In the genomic region with DNA sequence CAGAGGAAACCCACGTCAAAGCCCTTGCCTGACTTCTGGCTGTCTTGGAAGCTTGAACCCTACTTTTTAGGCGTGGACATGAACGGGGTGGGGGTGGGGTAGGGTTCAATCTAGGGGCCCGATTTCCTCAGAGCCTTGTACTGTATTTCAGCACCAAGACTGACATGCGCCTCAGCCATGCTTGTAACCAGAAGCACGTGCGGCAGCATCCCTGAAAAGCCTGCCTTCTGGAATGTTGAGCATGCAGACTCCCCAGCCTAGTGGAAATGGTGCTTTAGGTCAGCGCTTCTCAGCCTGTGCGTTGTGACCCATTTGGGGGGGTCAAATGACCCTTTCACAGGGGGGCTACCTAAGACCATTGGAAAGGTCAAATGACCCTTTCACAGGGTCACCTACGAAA, we compare ENCODE assay signal across 11 mouse cellular contexts. TPM values are rescaled to one million over a fixed set of nuclear protein-coding genes. Genes with fewer than 3 reads are reported as not detected.
A peak's percentile ranks its signal among the peaks of the same experiment; 100 is the strongest.
DNase-seq lines count a peak whose midpoint lies in the region; ATAC-seq and TF ChIP-seq lines count a peak whose summit lies in the region.
"Had no signal": no experiment of that assay in that cellular context is flagged by ENCODE, and none has a peak within 500 bp of the region (broad histone marks: within the 10 kb centered on the region; RNA-seq: fewer than 3 reads in every experiment).

No protein-coding gene starts in this region.

- TF ChIP-seq EP300 in heart, adult 2 months (IDR thresholded peaks at IDR 0.05; ENCODE audit: insufficient read depth, low read depth, low read length) = no peak
- no peak for TF ChIP-seq EP300 in liver, postnatal 0 days (IDR thresholded peaks at IDR 0.05; ENCODE audit: low read depth)

- H3K9me3 ChIP-seq in heart, embryonic 13.5 days = no peaks in the 10 kb centered on the region
- H3K9me3 ChIP-seq in limb, embryonic 11.5 days (ENCODE audit: control insufficient read depth, low read length) = no peaks in the 10 kb centered on the region
- H3K9me3 ChIP-seq in limb, embryonic 10.5 days (replicated peaks) = no peaks in the 10 kb centered on the region
- H3K9me3 ChIP-seq in limb, embryonic 12.5 days = no peaks in the 10 kb centered on the region
- no peaks in the 10 kb centered on the region for H3K9me3 ChIP-seq in liver, postnatal 0 days (ENCODE audit: low read length)
- H3K9me3 ChIP-seq: lung, embryonic 15.5 days had no signal

- H3K79me2 ChIP-seq in heart, adult 2 months (replicated peaks; ENCODE audit: control insufficient read depth, insufficient read depth, low read length) = no peaks in the 10 kb centered on the region; the same call in 1 of the 2 replicates

- TF ChIP-seq POLR2A in heart, adult 2 months (IDR thresholded peaks at IDR 0.05; ENCODE audit: insufficient read depth, low read depth, low read length) = no peak

- H3K27me3 ChIP-seq in heart, embryonic 13.5 days (replicated peaks) = no peaks in the 10 kb centered on the region
- no peaks in the 10 kb centered on the region for H3K27me3 ChIP-seq in heart, adult 2 months (ENCODE audit: control insufficient read depth, insufficient read depth, low read length)
- H3K27me3 ChIP-seq in limb, embryonic 11.5 days (ENCODE audit: control insufficient read depth, insufficient read depth, low read length) = no peaks in the 10 kb centered on the region
- no peaks in the 10 kb centered on the region for H3K27me3 ChIP-seq in limb, embryonic 10.5 days (ENCODE audit: low read depth, poor library complexity, severe bottlenecking)
- H3K27me3 ChIP-seq in limb, embryonic 12.5 days = no peaks in the 10 kb centered on the region
- H3K27me3 ChIP-seq in liver, postnatal 0 days (ENCODE audit: insufficient read depth, low read length) = no peaks in the 10 kb centered on the region
- H3K27me3 ChIP-seq: lung, embryonic 15.5 days had no signal

- WGBS in heart, embryonic 13.5 days = 27% methylated on average over 10 of the region's 10 CpGs
- 55% methylated on average over 10 of the region's 10 CpGs for WGBS in heart, adult 2 months
- WGBS in limb, embryonic 11.5 days = 46% methylated on average over 10 of the region's 10 CpGs
- WGBS in limb, embryonic 10.5 days = 46% methylated on average over 10 of the region's 10 CpGs
- 38% methylated on average over 10 of the region's 10 CpGs for WGBS in limb, embryonic 12.5 days
- WGBS in liver, postnatal 0 days (ENCODE audit: insufficient replicate concordance) = 62% methylated on average over 10 of the region's 10 CpGs

- H3K4me2 ChIP-seq in heart, embryonic 13.5 days = peak overlapping the region; percentile 15; the same call in 1 of the 2 replicates
- H3K4me2 ChIP-seq in limb, embryonic 11.5 days (ENCODE audit: low read depth, severe bottlenecking) = no peak overlapping the region
- H3K4me2 ChIP-seq in limb, embryonic 12.5 days = 0 out of 2 replicates have a peak overlapping the region, but pooled peaks have one; percentile 4
- H3K4me2 ChIP-seq in liver, postnatal 0 days (ENCODE audit: low read depth, low read length) = no peak overlapping the region
- H3K4me2 ChIP-seq: lung, embryonic 15.5 days had no signal

- H3K9ac ChIP-seq in heart, embryonic 13.5 days = no peak overlapping the region
- H3K9ac ChIP-seq in heart, adult 2 months (ENCODE audit: low read depth, low read length) = no peak overlapping the region
- H3K9ac ChIP-seq in limb, embryonic 11.5 days (ENCODE audit: low read length) = no peak overlapping the region
- no peak overlapping the region for H3K9ac ChIP-seq in limb, embryonic 12.5 days (replicated peaks)
- no peak overlapping the region for H3K9ac ChIP-seq in liver, postnatal 0 days (replicated peaks)
- H3K9ac ChIP-seq: lung, embryonic 15.5 days had no signal

- no peak for DNase-seq in heart, adult 2 months
- no peak for DNase-seq in limb, embryonic 11.5 days (ENCODE audit: low spot score)
- DNase-seq in limb, embryonic 10.5 days (ENCODE audit: low spot score) = no peak
- DNase-seq in embryo, embryonic 10 days (ENCODE audit: low spot score) = peak; percentile 73
- DNase-seq in liver, postnatal 0 days = no peak
- no peak for DNase-seq in frontal cortex, adult 2 months (ENCODE audit: extremely low spot score in 1 of 2, low spot score in 1 of 2)
- DNase-seq: cerebellum, adult 9-11 months; spleen, adult 18-20 months had no signal

- no peak for TF ChIP-seq CTCF in heart, adult 2 months (IDR thresholded peaks at IDR 0.05)
- no peak for TF ChIP-seq CTCF in liver, postnatal 0 days (IDR thresholded peaks at IDR 0.05; ENCODE audit: low read depth)

- H3K27ac ChIP-seq in heart, embryonic 13.5 days (replicated peaks) = peak overlapping the region; percentile 85
- H3K27ac ChIP-seq in heart, adult 2 months = no peak overlapping the region
- H3K27ac ChIP-seq in limb, embryonic 11.5 days (replicated peaks; ENCODE audit: low read depth, low read length) = no peak overlapping the region
- H3K27ac ChIP-seq in limb, embryonic 10.5 days = no peak overlapping the region
- H3K27ac ChIP-seq in limb, embryonic 12.5 days = no peak overlapping the region
- no peak overlapping the region for H3K27ac ChIP-seq in liver, postnatal 0 days (ENCODE audit: low read depth)
- H3K27ac ChIP-seq: lung, embryonic 15.5 days had no signal

- intact Hi-C loops in heart, adult 2 months (cut with DNase I) = loop anchor here (2.0 kb wide), 1 partner anchor 22 kb away; no protein-coding TSS in a partner anchor

- H3K4me3 ChIP-seq in heart, embryonic 13.5 days = no peak overlapping the region
- H3K4me3 ChIP-seq in heart, adult 2 months = no peak overlapping the region
- no peak overlapping the region for H3K4me3 ChIP-seq in limb, embryonic 11.5 days (ENCODE audit: low read depth, low read length)
- H3K4me3 ChIP-seq in limb, embryonic 10.5 days = no peak overlapping the region
- no peak overlapping the region for H3K4me3 ChIP-seq in limb, embryonic 12.5 days (replicated peaks)
- H3K4me3 ChIP-seq in liver, postnatal 0 days (ENCODE audit: low read depth, low read length) = no peak overlapping the region
- H3K4me3 ChIP-seq: lung, embryonic 15.5 days had no signal

- peaks cover 60% of the 10 kb centered on the region for H3K36me3 ChIP-seq in heart, embryonic 13.5 days
- no peaks in the 10 kb centered on the region for H3K36me3 ChIP-seq in heart, adult 2 months (ENCODE audit: control insufficient read depth, insufficient read depth, low read length)
- H3K36me3 ChIP-seq in limb, embryonic 11.5 days (ENCODE audit: control insufficient read depth, insufficient read depth, low read length) = no peaks in the 10 kb centered on the region; the same call in 1 of the 2 replicates
- peaks cover 80% of the 10 kb centered on the region for H3K36me3 ChIP-seq in limb, embryonic 10.5 days
- peaks cover 53% of the 10 kb centered on the region for H3K36me3 ChIP-seq in limb, embryonic 12.5 days
- H3K36me3 ChIP-seq in liver, postnatal 0 days (replicated peaks; ENCODE audit: insufficient read depth, low read length) = no peaks in the 10 kb centered on the region

- H3K4me1 ChIP-seq in heart, embryonic 13.5 days = peaks cover 70% of the 10 kb centered on the region
- H3K4me1 ChIP-seq in heart, adult 2 months (ENCODE audit: control insufficient read depth, insufficient read depth, low read length) = peaks cover 3% of the 10 kb centered on the region
- peaks cover 28% of the 10 kb centered on the region for H3K4me1 ChIP-seq in limb, embryonic 11.5 days (ENCODE audit: control insufficient read depth, insufficient read depth, low read length)
- peaks cover 35% of the 10 kb centered on the region for H3K4me1 ChIP-seq in limb, embryonic 10.5 days
- peaks cover 59% of the 10 kb centered on the region for H3K4me1 ChIP-seq in limb, embryonic 12.5 days (replicated peaks)
- no peaks in the 10 kb centered on the region for H3K4me1 ChIP-seq in liver, postnatal 0 days (ENCODE audit: insufficient read depth)

- no peak for ATAC-seq in heart, embryonic 13.5 days (ENCODE audit: extremely low read depth, insufficient number of reproducible peaks, low FRiP score, low TSS enrichment)
- ATAC-seq in limb, embryonic 11.5 days (ENCODE audit: insufficient number of reproducible peaks, low FRiP score, low TSS enrichment, low read depth) = peak; percentile 55; the same call in 1 of the 2 replicates
- ATAC-seq in limb, embryonic 12.5 days (ENCODE audit: insufficient number of reproducible peaks, insufficient read depth, low FRiP score, low TSS enrichment, low read depth) = 0 out of 2 replicates have a peak, but pooled peaks have one; percentile 29
- no peak for ATAC-seq in liver, postnatal 0 days

RNA-seq across cellular contexts. Expression of a gene that starts 25.2 kb away (rescaled TPM):
- 10.7 and 11.8 TPM in 2 replicates for polyA plus RNA-seq in heart, embryonic 13.5 days (2015; fragmentation: Nextera tagmentation; extraction: Ambion mirVana)
- 10 to 100 TPM; 16.6 to 18.7 TPM for total RNA-seq in heart, adult 2 months (2021)
- 9.8 and 14.0 TPM in 2 replicates for polyA plus RNA-seq in heart, adult 2 months (2012; rRNA removed)
- polyA plus RNA-seq in limb, embryonic 11.5 days (2014; fragmentation: Nextera tagmentation; extraction: Ambion mirVana) = 35.6 and 37.0 TPM in 2 replicates
- polyA plus RNA-seq in limb, embryonic 10.5 days (2016; fragmentation: Nextera tagmentation; extraction: Ambion mirVana) = 17.2 and 20.1 TPM in 2 replicates
- polyA plus RNA-seq in limb, embryonic 12.5 days (2016; fragmentation: Nextera tagmentation; extraction: Ambion mirVana) = 23.7 and 24.1 TPM in 2 replicates
- polyA plus RNA-seq in liver, postnatal 0 days (2015; fragmentation: Nextera tagmentation; extraction: Ambion mirVana) = 0.73 and 0.78 TPM in 2 replicates
- polyA plus RNA-seq in frontal cortex, adult 2 months (2012; rRNA removed) = 50.4 and 54.5 TPM in 2 replicates

Comparison
In these comparisons a context has a peak if more than half of its experiments do, and no peak if none do; other contexts are left out.
1. H3K4me2 ChIP-seq: peak in heart, embryonic 13.5 days (single experiment) and limb, embryonic 12.5 days (single experiment); none in limb, embryonic 11.5 days (single experiment) and liver, postnatal 0 days (single experiment).
2. ATAC-seq: peak in limb, embryonic 11.5 days (single experiment) and limb, embryonic 12.5 days (single experiment); none in heart, embryonic 13.5 days (single experiment) and liver, postnatal 0 days (single experiment).